Comparison of ENCODE assay signal across 29 mouse cellular contexts in the genomic region with DNA sequence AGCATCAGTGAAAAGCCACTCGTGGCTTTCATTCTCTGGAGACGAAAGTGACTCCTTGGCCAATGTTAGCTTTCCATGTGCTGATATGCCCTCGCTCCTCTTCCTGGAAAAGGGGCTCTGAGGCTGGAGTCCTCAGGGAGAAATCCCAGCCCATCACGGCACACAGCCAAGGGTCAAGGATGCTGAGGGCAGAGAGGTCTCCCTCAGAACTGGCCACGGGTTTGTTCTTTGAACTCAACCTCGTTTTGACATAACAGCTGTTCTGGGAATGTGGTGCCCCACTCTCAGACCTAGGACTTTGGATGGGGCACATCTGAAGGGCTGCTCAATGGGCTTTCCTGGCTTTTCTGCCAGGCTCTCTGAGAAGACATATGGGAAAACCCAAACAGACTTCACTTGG. TPM values are rescaled to one million over a fixed set of nuclear protein-coding genes. Genes with fewer than 3 reads are reported as not detected.
"Had no signal": no experiment of that assay in that cellular context is flagged by ENCODE, and none has a peak within 500 bp of the region (broad histone marks: within the 10 kb centered on the region; RNA-seq: fewer than 3 reads in every experiment).

No protein-coding gene starts in this region.

- ATAC-seq: hindbrain, embryonic 16.5 days; inflammation-experienced regulatory T-cells, adult 6 months; intestine, embryonic 15.5 days; intestine, postnatal 0 days had no signal

- H3K9me3 ChIP-seq: heart, embryonic 10.5 days; heart, embryonic 12.5 days; hindbrain, embryonic 10.5 days; hindbrain, embryonic 12.5 days; intestine, embryonic 15.5 days; limb, embryonic 10.5 days; limb, embryonic 12.5 days had no signal

- H3K4me1 ChIP-seq: limb, embryonic 12.5 days had no signal

- DNase-seq: gastrocnemius, adult 2 months; gastrocnemius, postnatal 10 days; gastrocnemius, postnatal 25 days; heart, adult 18-20 months; heart, postnatal 10 days; heart, postnatal 4 days; kidney, adult 18-20 months; kidney, postnatal 10 days; kidney, postnatal 25 days; kidney, postnatal 4 days had no signal

- H3K27ac ChIP-seq: gastrocnemius, adult 2 months; heart, embryonic 10.5 days; hindbrain, embryonic 10.5 days; hindbrain, embryonic 12.5 days; hindbrain, embryonic 14.5 days; intestine, embryonic 15.5 days; layer of hippocampus, adult 2 months; left cerebral cortex, adult 2 months; limb, embryonic 10.5 days; limb, embryonic 12.5 days; liver, embryonic 14.5 days had no signal

- H3K4me2 ChIP-seq: heart, embryonic 12.5 days; hindbrain, embryonic 12.5 days; hindbrain, embryonic 14.5 days; intestine, embryonic 15.5 days; limb, embryonic 12.5 days; liver, embryonic 11.5 days had no signal

- H3K27me3 ChIP-seq: heart, embryonic 12.5 days; hindbrain, embryonic 12.5 days; intestine, embryonic 15.5 days; limb, embryonic 12.5 days had no signal

- H3K4me3 ChIP-seq: gastrocnemius, adult 2 months; heart, embryonic 10.5 days; heart, embryonic 12.5 days; hindbrain, embryonic 10.5 days; hindbrain, embryonic 12.5 days; intestine, embryonic 15.5 days; layer of hippocampus, adult 2 months; left cerebral cortex, adult 2 months; limb, embryonic 10.5 days; limb, embryonic 12.5 days had no signal

- H3K9ac ChIP-seq: heart, embryonic 12.5 days; hindbrain, embryonic 12.5 days; hindbrain, embryonic 14.5 days; intestine, embryonic 15.5 days; limb, embryonic 12.5 days; liver, embryonic 14.5 days had no signal

RNA-seq across cellular contexts. Expression of a gene that starts 43.4 kb away (rescaled TPM):
- polyA plus RNA-seq: frontal cortex, adult 2 months; heart, embryonic 10.5 days; heart, embryonic 12.5 days; heart, embryonic 16.5 days; inflammation-experienced regulatory T-cells, adult 6 months; intestine, embryonic 15.5 days; kidney, embryonic 16.5 days; limb, embryonic 10.5 days; limb, embryonic 12.5 days; limb, embryonic 14.5 days; liver, embryonic 11.5 days; liver, embryonic 14.5 days had no signal
